ENCODE assay signal across 8 mouse cellular contexts in the genomic region with DNA sequence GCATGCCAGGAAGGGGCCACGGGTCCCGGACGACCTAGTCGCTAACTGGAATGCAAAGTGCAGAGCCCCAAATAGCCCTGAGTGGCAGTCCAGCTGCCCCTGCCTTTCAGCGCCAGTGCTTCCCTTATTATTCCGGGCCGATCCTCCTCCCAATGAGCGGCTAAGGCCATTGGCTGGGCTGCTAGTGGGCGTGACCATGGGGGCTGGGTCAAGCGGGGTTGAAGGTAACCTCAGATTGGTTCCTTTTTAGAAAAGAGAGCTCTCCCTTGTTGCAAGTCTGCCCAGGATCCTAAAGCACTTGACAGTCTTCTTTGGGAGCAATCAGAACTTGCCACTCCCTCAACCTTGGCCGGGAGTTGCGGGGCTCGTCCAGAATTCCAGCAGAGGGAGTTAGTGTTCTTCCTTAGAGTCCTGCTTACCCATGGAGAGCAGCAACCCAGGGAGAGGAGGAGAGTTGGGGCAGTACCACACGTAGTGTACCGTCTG. TPM values are rescaled to one million over a fixed set of nuclear protein-coding genes. Genes with fewer than 3 reads are reported as not detected.
A peak's percentile ranks its signal among the peaks of the same experiment; 100 is the strongest.
DNase-seq lines count a peak whose midpoint lies in the region; ATAC-seq and TF ChIP-seq lines count a peak whose summit lies in the region.

No protein-coding gene starts in this region.

- H3K36me3 ChIP-seq in forebrain, postnatal 0 days (ENCODE audit: insufficient read depth), result no peaks in the 10 kb centered on the region
- no peaks in the 10 kb centered on the region for H3K36me3 ChIP-seq in lung, embryonic 15.5 days

- H3K4me3 ChIP-seq in forebrain, postnatal 0 days (ENCODE audit: low read depth, low read length), result peak overlapping the region; percentile 57
- H3K4me3 ChIP-seq in lung, embryonic 15.5 days, result peak overlapping the region; percentile 58

- H3K27me3 ChIP-seq in forebrain, postnatal 0 days (ENCODE audit: insufficient read depth, low read length), result no peaks in the 10 kb centered on the region
- no peaks in the 10 kb centered on the region for H3K27me3 ChIP-seq in lung, embryonic 15.5 days

- H3K9ac ChIP-seq in forebrain, postnatal 0 days, result no peak overlapping the region; the same call in 1 of the 2 replicates
- peak overlapping the region; percentile 65 for H3K9ac ChIP-seq in lung, embryonic 15.5 days

- ATAC-seq in forebrain, postnatal 0 days, result peak; percentile 59
- ATAC-seq in hematopoietic stem cell, adult 5-6 weeks (replicated peaks in 1 of 2; ENCODE audit: insufficient read depth in 1 of 2, low FRiP score in 2 of 2, low TSS enrichment in 1 of 2, low read depth in 1 of 2, poor library complexity in 2 of 2, severe bottlenecking in 2 of 2), result peak; percentile 95
- ATAC-seq in lung, embryonic 15.5 days (ENCODE audit: borderline replicate concordance, extremely low read depth, low FRiP score, low TSS enrichment), result peak; percentile 70
- ATAC-seq in neutrophil, adult 5-6 weeks (ENCODE audit: extremely low read depth, insufficient number of reproducible peaks, low FRiP score, poor library complexity, severe bottlenecking), result peak; percentile 79

- WGBS in forebrain, postnatal 0 days, result under 1% methylated on average over 15 of the region's 15 CpGs
- under 1% methylated on average over 15 of the region's 15 CpGs for WGBS in lung, embryonic 15.5 days

- peaks cover 5% of the 10 kb centered on the region for H3K4me1 ChIP-seq in forebrain, postnatal 0 days (ENCODE audit: insufficient read depth)
- H3K4me1 ChIP-seq in lung, embryonic 15.5 days, result peaks cover 33% of the 10 kb centered on the region

- peak; percentile 89 for DNase-seq in MN1 (ENCODE audit: low spot score)
- DNase-seq in cerebellum, adult 8-10 months, result peak; percentile 76
- DNase-seq in forebrain, postnatal 0 days, result peak; percentile 64
- DNase-seq in layer of hippocampus, adult 8-10 months (ENCODE audit: low spot score in 2 of 2), result peak; percentile 67 to 75
- peak; percentile 69 for DNase-seq in thymus, postnatal 0 days (ENCODE audit: low spot score)

- peak; percentile 56 for TF ChIP-seq CTCF in forebrain, postnatal 0 days (IDR thresholded peaks at IDR 0.05; ENCODE audit: low read depth)

- H3K9me3 ChIP-seq in forebrain, postnatal 0 days (ENCODE audit: low read length), result no peaks in the 10 kb centered on the region
- H3K9me3 ChIP-seq in lung, embryonic 15.5 days, result no peaks in the 10 kb centered on the region

- peak overlapping the region; percentile 100 for H3K4me2 ChIP-seq in forebrain, postnatal 0 days (ENCODE audit: low read depth)
- peak overlapping the region; percentile 98 for H3K4me2 ChIP-seq in lung, embryonic 15.5 days

- no peak overlapping the region for H3K27ac ChIP-seq in forebrain, postnatal 0 days (ENCODE audit: low read depth, low read length)
- H3K27ac ChIP-seq in lung, embryonic 15.5 days, result peak overlapping the region; percentile 73

RNA-seq across cellular contexts. Expression of a gene that starts 1.2 kb away (rescaled TPM):
- total RNA-seq in forebrain, postnatal 0 days (2014; rRNA removed), result 8.1 and 9.4 TPM in 2 replicates
- 8.0 and 8.5 TPM in 2 replicates for polyA plus RNA-seq in forebrain, postnatal 0 days (2015; fragmentation: Nextera tagmentation; extraction: Ambion mirVana)
- total RNA-seq in hematopoietic stem cell, adult 5-6 weeks (2017), result 5.2 and 11.2 TPM in 2 replicates
- total RNA-seq in layer of hippocampus, adult 8-10 months (2022), result 10 to 100 TPM; 19.2 to 21.4 (median 20.1) TPM
- 14.2 and 14.3 TPM in 2 replicates for polyA plus RNA-seq in lung, embryonic 15.5 days (2015; fragmentation: Nextera tagmentation; extraction: Ambion mirVana)
- total RNA-seq in neutrophil, adult 5-6 weeks (2017), result 1.2 and 3.7 TPM in 2 replicates
- 15.3 and 16.6 TPM in 2 replicates for polyA plus RNA-seq in thymus, postnatal 0 days (2015; fragmentation: Nextera tagmentation; extraction: Ambion mirVana)

RNA-seq across cellular contexts. Expression of a gene that starts 18.0 kb away (rescaled TPM):
- total RNA-seq in forebrain, postnatal 0 days (2014; rRNA removed), result 124 and 133 TPM in 2 replicates
- polyA plus RNA-seq in forebrain, postnatal 0 days (2015; fragmentation: Nextera tagmentation; extraction: Ambion mirVana), result 146 and 156 TPM in 2 replicates
- 162 and 250 TPM in 2 replicates for total RNA-seq in hematopoietic stem cell, adult 5-6 weeks (2017)
- total RNA-seq in layer of hippocampus, adult 8-10 months (2022), result 100 to 1,000 TPM; 155 to 228 (median 191) TPM
- 244 and 249 TPM in 2 replicates for polyA plus RNA-seq in lung, embryonic 15.5 days (2015; fragmentation: Nextera tagmentation; extraction: Ambion mirVana)
- 73.9 and 81.6 TPM in 2 replicates for total RNA-seq in neutrophil, adult 5-6 weeks (2017)
- polyA plus RNA-seq in thymus, postnatal 0 days (2015; fragmentation: Nextera tagmentation; extraction: Ambion mirVana), result 149 and 196 TPM in 2 replicates

RNA-seq across cellular contexts. Expression of a gene that starts 38.5 kb away (rescaled TPM):
- 4.4 and 6.0 TPM in 2 replicates for total RNA-seq in forebrain, postnatal 0 days (2014; rRNA removed)
- polyA plus RNA-seq in forebrain, postnatal 0 days (2015; fragmentation: Nextera tagmentation; extraction: Ambion mirVana), result 2.6 and 3.6 TPM in 2 replicates
- total RNA-seq in hematopoietic stem cell, adult 5-6 weeks (2017), result 198 and 220 TPM in 2 replicates
- 10 to 100 TPM in 2 of 4 experiments, 1 to 10 TPM in 2; 3.7 to 17.8 (median 9.2) TPM for total RNA-seq in layer of hippocampus, adult 8-10 months (2022)
- polyA plus RNA-seq in lung, embryonic 15.5 days (2015; fragmentation: Nextera tagmentation; extraction: Ambion mirVana), result 9.5 and 13.5 TPM in 2 replicates
- total RNA-seq in neutrophil, adult 5-6 weeks (2017), result 211 and 225 TPM in 2 replicates
- 217 and 226 TPM in 2 replicates for polyA plus RNA-seq in thymus, postnatal 0 days (2015; fragmentation: Nextera tagmentation; extraction: Ambion mirVana)

RNA-seq across cellular contexts. Expression of a gene that starts 47.8 kb away (rescaled TPM):
- 8.1 and 8.8 TPM in 2 replicates for total RNA-seq in forebrain, postnatal 0 days (2014; rRNA removed)
- 6.7 and 11.3 TPM in 2 replicates for polyA plus RNA-seq in forebrain, postnatal 0 days (2015; fragmentation: Nextera tagmentation; extraction: Ambion mirVana)
- total RNA-seq in hematopoietic stem cell, adult 5-6 weeks (2017), result not detected in 2 replicates
- 10 to 100 TPM; 18.9 to 23.5 (median 21.5) TPM for total RNA-seq in layer of hippocampus, adult 8-10 months (2022)
- polyA plus RNA-seq in lung, embryonic 15.5 days (2015; fragmentation: Nextera tagmentation; extraction: Ambion mirVana), result 0.91 and 1.4 TPM in 2 replicates
- total RNA-seq in neutrophil, adult 5-6 weeks (2017), result 0.12 TPM in 1 of 2 replicates, not detected in the other
- polyA plus RNA-seq in thymus, postnatal 0 days (2015; fragmentation: Nextera tagmentation; extraction: Ambion mirVana), result 1.3 and 1.5 TPM in 2 replicates

Comparison
In these comparisons a context has a peak if more than half of its experiments do, and no peak if none do; other contexts are left out.
1. RNA of a gene that starts 38.5 kb away (total RNA-seq): 198 to 220 TPM in hematopoietic stem cell, adult 5-6 weeks and 211 to 225 TPM in neutrophil, adult 5-6 weeks; 3.7 to 17.8 TPM in layer of hippocampus, adult 8-10 months and 4.4 to 6.0 TPM in forebrain, postnatal 0 days; every median in the first group is over 10 times any median in the second.
2. Peak in every context shown above with its lines, with median percentiles within 50 percentile points of each other: DNase-seq and ATAC-seq.